Mouse (Mus musculus): ENCODE data around the gene Tuba3a. TPM values are rescaled to one million over a fixed set of nuclear protein-coding genes. Genes with fewer than 3 reads are reported as not detected.

Tuba3a gene
- polyA plus RNA-seq, 1 experiment = 0.04 TPM

GRCm38 (mm10) chr6:125231117-125232044 is 54.5 kb downstream of the Tuba3a start, which contains the start of gene Tapbpl:
TSS of gene Tapbpl (minus strand) at chr6:125231860.
- DNase-seq (ENCODE audit: low spot score) = peak; percentile 44

GRCm38 (mm10) chr6:125230571-125230970 is 55.3 kb downstream of the Tuba3a start:
- DNase-seq (ENCODE audit: low spot score) = no peak

Other genes starting within 250 kb of the Tuba3a start
- 88.6 and 113 TPM in 2 replicates for gene Ing4, start 246.3 kb downstream of the Tuba3a start, polyA plus RNA-seq (2012; rRNA removed)
- gene Acrbp, start 236.4 kb downstream of the Tuba3a start, polyA plus RNA-seq (2012; rRNA removed) = 23.5 and 24.7 TPM in 2 replicates
- 2.9 and 4.2 TPM in 2 replicates for gene Lpar5, start 218.1 kb downstream of the Tuba3a start, polyA plus RNA-seq (2012; rRNA removed)
- 43.1 and 78.9 TPM in 2 replicates for gene Chd4, start 190.1 kb downstream of the Tuba3a start, polyA plus RNA-seq (2012; rRNA removed)
- gene Nop2, start 154.1 kb downstream of the Tuba3a start, polyA plus RNA-seq (2012; rRNA removed) = 23.1 TPM in 2 replicates
- 28.6 and 29.0 TPM in 2 replicates for gene Iffo1, start 140.8 kb downstream of the Tuba3a start, polyA plus RNA-seq (2012; rRNA removed)
- gene Gapdh, start 119.6 kb downstream of the Tuba3a start, polyA plus RNA-seq (2012; rRNA removed) = 2,278 and 2,316 TPM in 2 replicates
- gene Ncapd2, start 94.3 kb downstream of the Tuba3a start, polyA plus RNA-seq (2012; rRNA removed) = 17.3 and 24.3 TPM in 2 replicates
- 69.8 and 72.9 TPM in 2 replicates for gene Mrpl51, start 94.2 kb downstream of the Tuba3a start, polyA plus RNA-seq (2012; rRNA removed)
- gene Vamp1, start 70.5 kb downstream of the Tuba3a start, polyA plus RNA-seq (2012; rRNA removed) = 29.0 and 37.2 TPM in 2 replicates
- gene Tapbpl, start 54.2 kb downstream of the Tuba3a start, polyA plus RNA-seq (2012; rRNA removed) = 16.6 and 19.7 TPM in 2 replicates
- gene Cd27, start 49.0 kb downstream of the Tuba3a start, polyA plus RNA-seq (2012; rRNA removed) = 0.59 and 0.83 TPM in 2 replicates
- 101 and 118 TPM in 2 replicates for gene Ltbr, start 27.8 kb upstream of the Tuba3a start, polyA plus RNA-seq (2012; rRNA removed)
- gene Scnn1a, start 34.6 kb upstream of the Tuba3a start, polyA plus RNA-seq (2012; rRNA removed) = 2.9 and 3.9 TPM in 2 replicates
- gene Tnfrsf1a, start 63.3 kb upstream of the Tuba3a start, polyA plus RNA-seq (2012; rRNA removed) = 140 and 152 TPM in 2 replicates
- 17.5 and 18.7 TPM in 2 replicates for gene Plekhg6, start 94.8 kb upstream of the Tuba3a start, polyA plus RNA-seq (2012; rRNA removed)
- gene Cd9, start 208.7 kb upstream of the Tuba3a start, polyA plus RNA-seq (2012; rRNA removed) = 683 and 894 TPM in 2 replicates